Mouse (Mus musculus) olfactory bulb, adult 2 months (tissue): ENCODE data around the gene Sumf1.

Source experiments
- CTCF ChIP-seq: fragments of 200-500 bp; IDR thresholded peaks from 2 replicates; pipeline ENCODE4 v1.5.1; 2012; ENCODE audit warnings: low read depth, mild to moderate bottlenecking, low read length, moderate library complexity; ENCODE audit not compliant: insufficient read depth
- POLR2A ChIP-seq: fragments of 200-500 bp; IDR thresholded peaks from 2 replicates; pipeline ENCODE4 v1.6.1; 2012; ENCODE audit warnings: mild to moderate bottlenecking, low read depth, low read length, moderate library complexity; ENCODE audit not compliant: insufficient read depth

DNA sequence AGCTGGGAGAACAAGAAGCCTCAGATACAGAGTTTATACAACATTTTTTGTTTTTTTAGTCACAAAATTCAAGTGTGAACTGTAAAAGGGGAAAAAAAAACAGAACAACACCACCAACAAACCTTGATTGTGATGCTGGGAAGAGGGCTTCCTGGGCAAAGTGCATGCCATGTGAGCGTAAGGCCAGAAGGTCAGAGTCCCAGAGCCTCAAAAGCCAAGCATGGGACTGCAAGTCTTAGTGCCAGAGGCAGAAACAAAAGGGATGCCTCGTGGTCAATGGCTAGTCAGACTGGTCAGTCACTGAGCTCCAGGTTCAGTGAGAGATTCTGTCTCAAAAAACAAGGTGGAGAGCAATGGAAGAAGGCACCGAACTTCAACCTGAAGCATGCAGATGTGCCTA lies 92.7 kb downstream of the Sumf1 start:
- no peak for TF ChIP-seq CTCF
- no peak for TF ChIP-seq POLR2A
